Comparison of ENCODE assay signal across 7 mouse cellular contexts in genomic region chr2:180890422-180891074, GRCm38 (mm10). TPM values are rescaled to one million over a fixed set of nuclear protein-coding genes. Genes with fewer than 3 reads are reported as not detected.
DNase-seq lines count a peak whose midpoint lies in the region; ATAC-seq and TF ChIP-seq lines count a peak whose summit lies in the region.

No protein-coding gene starts in this region.

- H3K9ac ChIP-seq in hindbrain, embryonic 15.5 days = peak overlapping the region; percentile 99

- no peaks in the 10 kb centered on the region for H3K9me3 ChIP-seq in hindbrain, embryonic 15.5 days

- H3K27me3 ChIP-seq in hindbrain, embryonic 15.5 days = no peaks in the 10 kb centered on the region

- H3K27ac ChIP-seq in left cerebral cortex, adult 2 months = peak overlapping the region; percentile 99
- H3K27ac ChIP-seq in hindbrain, embryonic 15.5 days (replicated peaks) = peak overlapping the region; percentile 98

- DNase-seq in left cerebral cortex, adult 2 months (ENCODE audit: extremely low spot score in 1 of 2, low spot score in 2 of 2) = no peak
- DNase-seq in left cerebral cortex, postnatal 4 days = no peak
- DNase-seq in embryo, embryonic 11 days = peak; percentile 76
- peak; percentile 17 for DNase-seq in retina, embryonic 14.5 days (ENCODE audit: low spot score)
- no peak for DNase-seq in adrenal gland, postnatal 4 days (ENCODE audit: low spot score in 2 of 2)
- no peak for DNase-seq in ovary, postnatal 10 days (ENCODE audit: low spot score)

- TF ChIP-seq CTCF in left cerebral cortex, adult 2 months (IDR thresholded peaks at IDR 0.05) = no peak

- no peaks in the 10 kb centered on the region for H3K36me3 ChIP-seq in hindbrain, embryonic 15.5 days

- H3K4me1 ChIP-seq in hindbrain, embryonic 15.5 days (replicated peaks) = peaks cover 44% of the 10 kb centered on the region

- no peak for ATAC-seq in hindbrain, embryonic 15.5 days (ENCODE audit: low FRiP score, low read depth)

- intact Hi-C loops in left cerebral cortex, adult 2 months (cut with DNase I) = loop anchor here (10.0 kb wide), 1 partner anchor 306 kb away; the partner anchor contains the start of genes Mrgbp and Ogfr
- intact Hi-C loops in left cerebral cortex, postnatal 4 days (cut with DNase I) = loop anchor here (5.0 kb wide), 1 partner anchor 63 kb away; no protein-coding TSS in a partner anchor

- peak overlapping the region; percentile 68 for H3K4me3 ChIP-seq in left cerebral cortex, adult 2 months
- peak overlapping the region; percentile 80 for H3K4me3 ChIP-seq in hindbrain, embryonic 15.5 days

- peak overlapping the region; percentile 63 for H3K4me2 ChIP-seq in hindbrain, embryonic 15.5 days

- WGBS in hindbrain, embryonic 15.5 days = 3% methylated on average over 26 of the region's 29 CpGs

RNA-seq across cellular contexts. Expression of gene Ythdf1, which starts 30.2 kb away (rescaled TPM):
- 10 to 100 TPM; 50.5 to 60.8 TPM for total RNA-seq in left cerebral cortex, adult 2 months (2021)
- total RNA-seq in left cerebral cortex, postnatal 4 days (2021) = 10 to 100 TPM; 54.8 to 66.4 TPM
- polyA plus RNA-seq in hindbrain, embryonic 15.5 days (2015; fragmentation: Nextera tagmentation; extraction: Ambion mirVana) = 50.1 and 54.9 TPM in 2 replicates
- total RNA-seq in adrenal gland, postnatal 4 days (2021) = 10 to 100 TPM; 58.7 to 64.4 TPM

RNA-seq across cellular contexts. Expression of gene Birc7, which starts 38.3 kb away (rescaled TPM):
- total RNA-seq in left cerebral cortex, adult 2 months (2021) = under 1 TPM in 1 of 2 experiments, not detected in 1; 0.23 TPM
- not detected for total RNA-seq in left cerebral cortex, postnatal 4 days (2021)
- polyA plus RNA-seq in hindbrain, embryonic 15.5 days (2015; fragmentation: Nextera tagmentation; extraction: Ambion mirVana) = 0.18 and 0.31 TPM in 2 replicates
- not detected for total RNA-seq in adrenal gland, postnatal 4 days (2021)

Comparison
In these comparisons a context has a peak if more than half of its experiments do, and no peak if none do; other contexts are left out.
1. DNase-seq: peak in embryo, embryonic 11 days (single experiment) and retina, embryonic 14.5 days (single experiment); none in left cerebral cortex, adult 2 months (0 of 2), left cerebral cortex, postnatal 4 days (single experiment), adrenal gland, postnatal 4 days (0 of 2) and ovary, postnatal 10 days (single experiment).